Mouse (Mus musculus) MEL (cell line): ENCODE data around the gene Top2a. TPM values are rescaled to one million over a fixed set of nuclear protein-coding genes. Genes with fewer than 3 reads are reported as not detected.

ENCODE experiments used
- DNase-seq: peaks from one replicate; pipeline ENCODE4 v3.0.0; 2011; ENCODE audit warnings: low read depth, low spot score
- H3K27ac ChIP-seq: 2 replicates; pipeline ENCODE4 v1.5.1; 2012; ENCODE audit warnings: low read depth, mild to moderate bottlenecking, control low read depth, low read length, moderate library complexity; ENCODE audit not compliant: control insufficient read depth
- H3K27me3 ChIP-seq, 2 experiments: fragments of 150-350 bp in 1 of 2; sonication (generic) in 1 of 2; 2 replicates each; pipeline ENCODE4 v1.6.1; 2012; ENCODE audit warnings: low read length in 2 of 2, mild to moderate bottlenecking in 2 of 2, improper control_type of control experiment in 1 of 2, moderate library complexity in 1 of 2; ENCODE audit not compliant: insufficient read depth in 2 of 2, control insufficient read depth in 1 of 2
- H3K36me3 ChIP-seq, 2 experiments: 2 replicates each; pipeline ENCODE4 v1.6.1; 2012 to 2014; ENCODE audit warnings: low read length in 2 of 2, improper control_type of control experiment in 1 of 2, inconsistent platforms in 1 of 2, mild to moderate bottlenecking in 1 of 2; ENCODE audit not compliant: insufficient read depth in 2 of 2, control insufficient read depth in 1 of 2
- H3K4me1 ChIP-seq, 2 experiments: fragments of 150-350 bp in 1 of 2; sonication (generic) in 1 of 2; 2 replicates each; pipeline ENCODE4 v1.6.1; 2012; ENCODE audit warnings: low read length in 2 of 2, improper control_type of control experiment in 1 of 2, mild to moderate bottlenecking in 1 of 2; ENCODE audit not compliant: insufficient read depth in 2 of 2, control insufficient read depth in 1 of 2
- H3K4me3 ChIP-seq, 2 experiments: fragments of 150-350 bp in 1 of 2; sonication (generic) in 1 of 2; 2 replicates each; pipeline ENCODE4 v1.5.1; 2012; ENCODE audit warnings: low read depth in 2 of 2, low read length in 2 of 2, mild to moderate bottlenecking in 2 of 2, moderate library complexity in 2 of 2, control low read depth in 1 of 2, improper control_type of control experiment in 1 of 2; ENCODE audit not compliant: control insufficient read depth in 1 of 2, insufficient read depth in 1 of 2
- H3K79me2 ChIP-seq: 2 replicates; pipeline ENCODE4 v1.6.1; 2012; ENCODE audit warnings: mild to moderate bottlenecking, low read length, moderate library complexity; ENCODE audit not compliant: control insufficient read depth, poor library complexity, insufficient read depth
- H3K9ac ChIP-seq: 2 replicates; pipeline ENCODE4 v1.6.1; 2012; ENCODE audit warnings: low read depth, mild to moderate bottlenecking, control low read depth, low read length, moderate library complexity; ENCODE audit not compliant: control insufficient read depth, poor library complexity, severe bottlenecking
- H3K9me3 ChIP-seq: fragments of 150-350 bp; sonication (generic); replicated peaks from 2 replicates; pipeline ENCODE4 v1.6.1; 2012; ENCODE audit warnings: mild to moderate bottlenecking, low read length, improper control_type of control experiment, moderate library complexity; ENCODE audit not compliant: insufficient read depth
- CHD1 ChIP-seq: IDR thresholded peaks from 2 replicates; pipeline ENCODE4 v1.6.1; 2012; ENCODE audit warnings: low read depth, mild to moderate bottlenecking, inconsistent platforms, low read length, improper control_type of control experiment
- CTCF ChIP-seq, 3 experiments: IDR thresholded peaks in 2 of 3; conservative IDR thresholded peaks in 1 of 3; 2 replicates each; pipeline ENCODE4 v1.5.1; 2011 to 2012; ENCODE audit warnings: low read length in 3 of 3, low read depth in 2 of 3, mild to moderate bottlenecking in 2 of 3, improper control_type of control experiment in 1 of 3, inconsistent platforms in 1 of 3, mixed read lengths in 1 of 3, moderate library complexity in 1 of 3; ENCODE audit not compliant: control insufficient read depth in 1 of 3, insufficient read depth in 1 of 3, poor library complexity in 1 of 3, severe bottlenecking in 1 of 3
- GABPA ChIP-seq: IDR thresholded peaks from 2 replicates; pipeline ENCODE4 v1.6.1; 2012; ENCODE audit warnings: low read depth, mild to moderate bottlenecking, inconsistent platforms, low read length, improper control_type of control experiment, moderate library complexity
- KAT2A ChIP-seq: conservative IDR thresholded peaks from 2 replicates; pipeline ENCODE4 v1.6.1; 2012; ENCODE audit warnings: low read depth, low read length, improper control_type of control experiment, inconsistent platforms
- MEF2A ChIP-seq: IDR thresholded peaks from 2 replicates; pipeline ENCODE4 v1.6.1; 2014; ENCODE audit warnings: low read depth, mild to moderate bottlenecking, inconsistent platforms, low read length, improper control_type of control experiment; ENCODE audit not compliant: poor library complexity, insufficient replicate concordance, severe bottlenecking; ENCODE audit errors: extremely low read depth
- MYC ChIP-seq: IDR thresholded peaks from 2 replicates; pipeline ENCODE4 v1.6.1; 2011; ENCODE audit warnings: low read depth, mild to moderate bottlenecking, low read length, improper control_type of control experiment, moderate library complexity
- NELFE ChIP-seq: IDR thresholded peaks from 2 replicates; pipeline ENCODE4 v1.6.1; 2011; ENCODE audit warnings: low read depth, low read length, improper control_type of control experiment
- POLR2A ChIP-seq, 2 experiments: IDR thresholded peaks; 2 replicates each; pipeline ENCODE4 v1.6.1; 2011 to 2012; ENCODE audit warnings: low read length in 2 of 2, mild to moderate bottlenecking in 2 of 2, control low read depth in 1 of 2, improper control_type of control experiment in 1 of 2, low read depth in 1 of 2, moderate library complexity in 1 of 2; ENCODE audit not compliant: control insufficient read depth in 1 of 2, insufficient read depth in 1 of 2, poor library complexity in 1 of 2
- RCOR1 ChIP-seq: IDR thresholded peaks from 2 replicates; pipeline ENCODE4 v1.6.1; 2012; ENCODE audit warnings: low read depth, mild to moderate bottlenecking, inconsistent platforms, low read length, improper control_type of control experiment
- SMC3 ChIP-seq: IDR thresholded peaks from 2 replicates; pipeline ENCODE4 v1.6.1; 2011; ENCODE audit warnings: low read depth, low read length, improper control_type of control experiment
- TBP ChIP-seq: IDR thresholded peaks from 2 replicates; pipeline ENCODE4 v1.8.0; 2011; ENCODE audit warnings: low read depth, low read length, improper control_type of control experiment
- UBTF ChIP-seq: IDR thresholded peaks from 2 replicates; pipeline ENCODE4 v1.6.1; 2012; ENCODE audit warnings: low read depth, mild to moderate bottlenecking, inconsistent platforms, low read length, improper control_type of control experiment, moderate library complexity, borderline replicate concordance; ENCODE audit not compliant: insufficient read depth
- USF1 ChIP-seq: IDR thresholded peaks from 2 replicates; pipeline ENCODE4 v1.6.1; 2014; ENCODE audit warnings: low read depth, mild to moderate bottlenecking, inconsistent platforms, low read length, improper control_type of control experiment, moderate library complexity
- ZKSCAN1 ChIP-seq: IDR thresholded peaks from 2 replicates; pipeline ENCODE4 v1.6.1; 2012; ENCODE audit warnings: low read depth, mild to moderate bottlenecking, inconsistent platforms, low read length, improper control_type of control experiment, moderate library complexity
- ZMIZ1 ChIP-seq: IDR thresholded peaks from 2 replicates; pipeline ENCODE4 v1.6.1; 2012; ENCODE audit warnings: low read depth, mild to moderate bottlenecking, inconsistent platforms, low read length, improper control_type of control experiment, moderate library complexity
- ZNF384 ChIP-seq: IDR thresholded peaks from 2 replicates; pipeline ENCODE4 v1.6.1; 2012; ENCODE audit warnings: low read depth, mild to moderate bottlenecking, inconsistent platforms, low read length, improper control_type of control experiment
- polyA plus RNA-seq, 2 experiments: library from polyadenylated mRNA; stranded (reverse) in 1 of 2; unstranded in 1 of 2; fragments of >175 nt in 1 of 2; fragments of >200 nt in 1 of 2; gene quantifications; 2 replicates each; pipeline versions ENCODE4 v1.2.1 to v1.2.4; 2012; ENCODE audit warnings: low replicate concordance in 2 of 2, low read depth in 1 of 2; ENCODE audit not compliant: insufficient read length in 2 of 2, insufficient read depth in 1 of 2, missing spikeins in 1 of 2
- total RNA-seq: library from RNA; depleted of rRNA; stranded (reverse); fragments of 300-350 nt; gene quantifications from 2 replicates; pipeline ENCODE4 v1.2.3, GENCODE M21; 2012

The Top2a gene
- total and polyA plus RNA-seq, 3 experiments, result 395 to 643 (median 443) TPM

DNA sequence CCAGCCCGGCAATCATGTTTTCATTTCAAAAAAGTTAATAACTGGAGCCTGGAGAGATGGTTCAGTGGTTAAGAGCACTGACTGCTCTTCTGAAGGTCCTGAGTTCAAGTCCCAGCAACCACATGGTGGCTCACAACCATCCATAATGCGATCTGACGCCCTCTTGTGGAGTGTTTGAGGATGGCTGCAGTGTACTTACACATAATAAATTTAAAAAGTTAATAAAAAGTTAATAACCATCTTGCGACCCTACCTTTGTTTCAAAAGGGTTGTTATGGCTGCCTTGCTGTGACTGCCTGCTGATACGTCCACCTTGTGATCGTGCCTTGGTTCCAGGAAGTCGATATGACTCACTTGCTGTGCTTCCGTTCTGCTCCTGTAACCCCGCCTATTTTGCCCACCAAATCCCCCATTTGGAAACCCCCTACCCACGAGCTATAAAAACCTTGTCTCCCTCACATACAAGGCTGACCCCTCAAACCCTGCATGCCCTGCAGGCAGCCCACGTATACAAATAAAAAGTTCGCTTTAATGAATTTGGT, 3.0 kb upstream of the Top2a start:
- Histone ChIP-seq H3K4me3 (no peak overlapping the region), H3K79me2 (peaks cover 18% of the 10 kb centered on the region), H3K4me1 (peaks cover 0 to 8% of the 10 kb centered on the region in 2 experiments; a peak in 1 of 4 replicates), H3K27ac (no peak overlapping the region), H3K27me3 (no peaks in the 10 kb centered on the region), H3K9me3 (no peaks in the 10 kb centered on the region), H3K36me3 (peaks cover 9 to 10% of the 10 kb centered on the region in 2 experiments), H3K9ac (no peak overlapping the region)
- no peak for DNase-seq
- TF ChIP-seq CTCF (IDR thresholded peaks at IDR 0.05 in 2 of 3, conservative IDR thresholded peaks at IDR 0.05 in 1 of 3; ENCODE audit: control insufficient read depth in 1 of 3, insufficient read depth in 1 of 3, low read depth in 2 of 3, low read length in 3 of 3, poor library complexity in 1 of 3, severe bottlenecking in 1 of 3) (peak; percentile 1 to 42 (median 12); a peak in 2 of 6 replicates), SMC3 (peak; percentile 20; the same call in 1 of the 2 replicates), MYC (0 out of 2 replicates have a peak, but pooled peaks have one; percentile 50), ZKSCAN1 (no peak), KAT2A (no peak)

GRCm38 (mm10) chr11:99025878-99026277, 1.9 kb upstream of the Top2a start:
- TF ChIP-seq NELFE, result no peak
- TF ChIP-seq GABPA, result no peak
- no peak for TF ChIP-seq ZMIZ1
- no peak for TF ChIP-seq ZNF384
- TF ChIP-seq TBP, result no peak
- no peak for TF ChIP-seq USF1
- no peak for TF ChIP-seq MEF2A
- no peak for TF ChIP-seq RCOR1
- TF ChIP-seq POLR2A (IDR thresholded peaks at IDR 0.05; ENCODE audit: control insufficient read depth in 1 of 2, insufficient read depth in 1 of 2, low read depth in 1 of 2, low read length in 2 of 2, poor library complexity in 1 of 2), result no peak
- TF ChIP-seq UBTF, result no peak
- no peak for TF ChIP-seq CHD1
- TF ChIP-seq, all 39 proteins: peak for 0
- Histone ChIP-seq H3K27ac (no peak overlapping the region), H3K36me3 (peaks cover 20 to 21% of the 10 kb centered on the region in 2 experiments), H3K9me3 (no peaks in the 10 kb centered on the region), H3K4me1 (peaks cover 0 to 11% of the 10 kb centered on the region in 2 experiments; a peak in 3 of 4 replicates), H3K4me3 (no peak overlapping the region), H3K79me2 (peaks cover 27% of the 10 kb centered on the region), H3K9ac (no peak overlapping the region), H3K27me3 (no peaks in the 10 kb centered on the region)
- no peak for DNase-seq
